In the genomic region with DNA sequence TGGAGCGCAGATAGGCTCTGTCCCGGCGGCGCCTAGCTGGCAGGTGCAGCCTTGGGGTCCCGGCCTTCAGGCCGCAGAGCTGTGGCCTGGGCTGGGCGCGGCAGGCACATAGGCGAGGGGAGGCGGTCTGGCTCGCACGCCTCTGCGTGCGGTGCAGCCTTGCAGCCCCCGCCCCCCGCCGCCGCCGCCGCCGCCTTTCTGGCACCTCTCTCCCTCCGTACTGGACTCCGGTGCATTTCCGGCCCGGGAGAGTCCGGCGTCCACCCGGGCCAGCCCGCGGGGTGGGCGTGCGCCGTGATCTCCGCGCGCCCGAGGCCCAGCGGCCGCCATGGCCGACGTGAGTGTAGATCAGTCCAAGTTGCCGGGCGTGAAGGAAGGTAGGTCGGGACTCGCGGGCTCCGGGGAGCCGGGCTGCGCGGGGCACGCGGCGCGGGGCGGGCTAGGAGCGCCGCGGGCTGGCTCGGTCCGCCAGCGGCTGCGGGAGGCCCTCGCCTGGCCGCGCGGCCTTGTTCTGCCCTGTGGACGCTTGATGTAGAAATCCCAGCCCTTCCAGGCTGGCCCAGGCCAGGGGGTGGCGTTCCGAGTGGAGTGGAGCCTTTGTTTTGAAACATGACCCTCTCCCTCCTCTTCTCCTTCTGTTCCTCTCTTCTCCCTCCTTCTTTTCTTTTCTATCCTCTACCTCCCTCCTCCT, we compare ENCODE assay signal across 7 mouse cellular contexts. TPM values are rescaled to one million over a fixed set of nuclear protein-coding genes. Genes with fewer than 3 reads are reported as not detected.
A peak's percentile ranks its signal among the peaks of the same experiment; 100 is the strongest.
DNase-seq lines count a peak whose midpoint lies in the region; ATAC-seq and TF ChIP-seq lines count a peak whose summit lies in the region.

Gene Ccdc50, plus strand, starts transcription at position 109 of the 691 bp plus-strand sequence.

- H3K36me3 ChIP-seq in intestine, embryonic 15.5 days, result no peaks in the 10 kb centered on the region
- H3K36me3 ChIP-seq in limb, embryonic 10.5 days, result no peaks in the 10 kb centered on the region
- H3K36me3 ChIP-seq in midbrain, embryonic 12.5 days, result no peaks in the 10 kb centered on the region
- peaks cover 2% of the 10 kb centered on the region; the same call in 1 of the 2 replicates for H3K36me3 ChIP-seq in small intestine, adult 2 months (ENCODE audit: control insufficient read depth, insufficient read depth, low read length)

- no peaks in the 10 kb centered on the region for H3K9me3 ChIP-seq in intestine, embryonic 15.5 days
- no peaks in the 10 kb centered on the region for H3K9me3 ChIP-seq in limb, embryonic 10.5 days (replicated peaks)
- H3K9me3 ChIP-seq in midbrain, embryonic 12.5 days, result no peaks in the 10 kb centered on the region

- peak within 1 kb of the TSS; percentile 99 for H3K9ac ChIP-seq in intestine, embryonic 15.5 days
- peak within 1 kb of the TSS; percentile 95 for H3K9ac ChIP-seq in midbrain, embryonic 12.5 days (replicated peaks)

- TF ChIP-seq POLR2A in small intestine, adult 2 months (IDR thresholded peaks at IDR 0.05; ENCODE audit: low read depth, low read length), result 0 out of 2 replicates have a peak, but pooled peaks have one; percentile 4

- H3K4me1 ChIP-seq in intestine, embryonic 15.5 days (replicated peaks), result peaks cover 17% of the 10 kb centered on the region
- peaks cover 21% of the 10 kb centered on the region for H3K4me1 ChIP-seq in limb, embryonic 10.5 days
- H3K4me1 ChIP-seq in midbrain, embryonic 12.5 days, result peaks cover 21% of the 10 kb centered on the region
- H3K4me1 ChIP-seq in small intestine, adult 2 months (ENCODE audit: control insufficient read depth, insufficient read depth, insufficient read length, low read length), result peaks cover 10% of the 10 kb centered on the region; the same call in 1 of the 2 replicates

- peak; percentile 92 for ATAC-seq in intestine, embryonic 15.5 days
- ATAC-seq in midbrain, embryonic 12.5 days (ENCODE audit: low FRiP score, low read depth), result peak; percentile 98

- H3K4me3 ChIP-seq in intestine, embryonic 15.5 days (replicated peaks), result peak within 1 kb of the TSS; percentile 86
- peak within 1 kb of the TSS; percentile 90 for H3K4me3 ChIP-seq in limb, embryonic 10.5 days
- H3K4me3 ChIP-seq in midbrain, embryonic 12.5 days, result peak within 1 kb of the TSS; percentile 92
- H3K4me3 ChIP-seq in small intestine, adult 2 months (ENCODE audit: low read depth, low read length), result peak within 1 kb of the TSS; percentile 71

- peak; percentile 92 for DNase-seq in adrenal gland, adult 2 months
- DNase-seq in embryo, embryonic 11.5 days (ENCODE audit: low read depth, low spot score), result peak; percentile 60
- peak; percentile 48 to 80 for DNase-seq in gastrocnemius, postnatal 4 days (ENCODE audit: low spot score in 2 of 2)
- DNase-seq in limb, embryonic 10.5 days (ENCODE audit: low spot score), result peak; percentile 90

- H3K4me2 ChIP-seq in intestine, embryonic 15.5 days (replicated peaks), result peak within 1 kb of the TSS; percentile 69
- peak within 1 kb of the TSS; percentile 77 for H3K4me2 ChIP-seq in midbrain, embryonic 12.5 days (replicated peaks)

- H3K27me3 ChIP-seq in intestine, embryonic 15.5 days (replicated peaks), result no peaks in the 10 kb centered on the region
- H3K27me3 ChIP-seq in limb, embryonic 10.5 days (ENCODE audit: low read depth, poor library complexity, severe bottlenecking), result no peaks in the 10 kb centered on the region
- no peaks in the 10 kb centered on the region for H3K27me3 ChIP-seq in midbrain, embryonic 12.5 days
- H3K27me3 ChIP-seq in small intestine, adult 2 months (ENCODE audit: control insufficient read depth, insufficient read depth, low read length), result no peaks in the 10 kb centered on the region

- under 1% methylated on average over 63 of the region's 69 CpGs for WGBS in intestine, embryonic 15.5 days
- under 1% methylated on average over 61 of the region's 69 CpGs for WGBS in limb, embryonic 10.5 days
- WGBS in midbrain, embryonic 12.5 days, result 0% methylated on average over 40 of the region's 69 CpGs
- WGBS in small intestine, adult 2 months, result under 1% methylated on average over 69 of the region's 69 CpGs

- peak within 1 kb of the TSS; percentile 94 for H3K27ac ChIP-seq in intestine, embryonic 15.5 days
- peak within 1 kb of the TSS; percentile 99 for H3K27ac ChIP-seq in limb, embryonic 10.5 days
- peak within 1 kb of the TSS; percentile 96 for H3K27ac ChIP-seq in midbrain, embryonic 12.5 days (replicated peaks)
- H3K27ac ChIP-seq in small intestine, adult 2 months (ENCODE audit: insufficient read depth, low read depth, low read length), result peak within 1 kb of the TSS; percentile 94

- no peak for TF ChIP-seq CTCF in small intestine, adult 2 months (IDR thresholded peaks at IDR 0.05; ENCODE audit: extremely low read depth, insufficient read length, insufficient replicate concordance, low read depth, low read length)

RNA-seq across cellular contexts. Expression of gene Ccdc50, which starts in this region (rescaled TPM):
- 10 to 100 TPM; 81.4 to 87.1 TPM for total RNA-seq in adrenal gland, adult 2 months (2021)
- polyA plus RNA-seq in adrenal gland, adult 2 months (2012; rRNA removed), result 17.9 and 28.6 TPM in 2 replicates
- 100 to 1,000 TPM in 1 of 2 experiments, 10 to 100 TPM in 1; 94.3 to 107 TPM for total RNA-seq in gastrocnemius, postnatal 4 days (2021)
- polyA plus RNA-seq in intestine, embryonic 15.5 days (2015; fragmentation: Nextera tagmentation; extraction: Ambion mirVana), result 37.5 and 45.5 TPM in 2 replicates
- 46.7 and 49.2 TPM in 2 replicates for polyA plus RNA-seq in limb, embryonic 10.5 days (2016; fragmentation: Nextera tagmentation; extraction: Ambion mirVana)
- polyA plus RNA-seq in midbrain, embryonic 12.5 days (2016; fragmentation: Nextera tagmentation; extraction: Ambion mirVana), result 68.8 and 72.2 TPM in 2 replicates
- 7.1 and 9.9 TPM in 2 replicates for polyA plus RNA-seq in small intestine, adult 2 months (2012; rRNA removed)

Comparison
In these comparisons a context has a peak if more than half of its experiments do, and no peak if none do; other contexts are left out.
1. Peak in every context shown above with its lines: DNase-seq, ATAC-seq, H3K4me3 ChIP-seq and H3K27ac ChIP-seq.